In the genomic region with DNA sequence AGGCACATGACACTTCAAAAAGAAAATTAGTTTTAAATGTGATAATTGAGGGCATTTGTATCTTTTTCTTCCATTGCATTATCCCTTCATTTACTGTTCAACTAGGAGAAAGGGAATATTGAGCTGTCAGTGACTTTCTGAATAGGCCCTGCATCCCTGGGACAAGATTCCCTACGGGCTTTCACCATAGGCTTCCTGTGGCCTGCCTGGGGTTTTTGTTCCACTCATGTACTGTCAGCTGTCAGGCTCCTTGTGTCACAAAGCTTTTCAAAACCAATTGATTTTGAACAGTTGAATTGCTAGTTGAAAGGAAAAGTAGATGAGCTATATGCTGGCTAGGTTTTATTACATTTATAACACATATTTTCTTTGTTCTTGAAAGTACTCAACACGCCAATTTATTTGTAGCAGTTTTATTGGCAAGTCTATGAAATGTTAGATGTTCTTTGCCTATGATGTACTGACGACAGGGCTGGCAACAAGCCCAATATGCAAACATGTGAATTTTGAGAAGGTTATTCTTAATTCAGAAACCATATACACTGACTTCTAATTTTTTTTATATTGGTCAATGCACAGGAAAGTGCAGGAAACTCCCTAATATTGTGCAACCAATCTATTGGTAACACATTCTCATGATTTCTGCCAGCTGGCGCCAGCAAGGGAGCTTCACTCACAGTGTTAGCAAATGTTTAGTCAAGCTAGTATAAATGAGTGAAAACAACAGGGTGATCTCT, we compare ENCODE assay signal across 8 mouse cellular contexts. TPM values are rescaled to one million over a fixed set of nuclear protein-coding genes. Genes with fewer than 3 reads are reported as not detected.
DNase-seq lines count a peak whose midpoint lies in the region; ATAC-seq lines count a peak whose summit lies in the region.
"Had no signal": no experiment of that assay in that cellular context is flagged by ENCODE, and none has a peak within 500 bp of the region (broad histone marks: within the 10 kb centered on the region; RNA-seq: fewer than 3 reads in every experiment).

No protein-coding gene starts in this region.

- ATAC-seq in intestine, embryonic 15.5 days, result 0 out of 2 replicates have a peak, but pooled peaks have one; percentile 28
- no peak for ATAC-seq in intestine, embryonic 16.5 days

- no peak overlapping the region for H3K9ac ChIP-seq in intestine, embryonic 15.5 days
- no peak overlapping the region for H3K9ac ChIP-seq in intestine, embryonic 16.5 days (ENCODE audit: low read depth, low read length)

- H3K9me3 ChIP-seq in intestine, embryonic 15.5 days, result no peaks in the 10 kb centered on the region
- H3K9me3 ChIP-seq in intestine, embryonic 16.5 days (ENCODE audit: control insufficient read depth, low read length), result no peaks in the 10 kb centered on the region

- no peaks in the 10 kb centered on the region for H3K27me3 ChIP-seq in intestine, embryonic 15.5 days (replicated peaks)
- H3K27me3 ChIP-seq in intestine, embryonic 16.5 days (replicated peaks; ENCODE audit: control insufficient read depth, insufficient read depth, low read length), result no peaks in the 10 kb centered on the region

- no peak overlapping the region for H3K27ac ChIP-seq in intestine, embryonic 15.5 days
- H3K27ac ChIP-seq in intestine, embryonic 16.5 days (ENCODE audit: low read length), result no peak overlapping the region

- no peak overlapping the region for H3K4me3 ChIP-seq in intestine, embryonic 15.5 days (replicated peaks)
- no peak overlapping the region for H3K4me3 ChIP-seq in intestine, embryonic 16.5 days (ENCODE audit: low read length)

- WGBS in intestine, embryonic 15.5 days, result 61% methylated on average over 4 of the region's 4 CpGs
- 62% methylated on average over 4 of the region's 4 CpGs for WGBS in intestine, embryonic 16.5 days

- H3K36me3 ChIP-seq in intestine, embryonic 15.5 days, result no peaks in the 10 kb centered on the region
- no peaks in the 10 kb centered on the region for H3K36me3 ChIP-seq in intestine, embryonic 16.5 days (ENCODE audit: control insufficient read depth, insufficient read depth, low read length)

- H3K4me1 ChIP-seq in intestine, embryonic 15.5 days (replicated peaks), result no peaks in the 10 kb centered on the region
- no peaks in the 10 kb centered on the region; the same call in 1 of the 2 replicates for H3K4me1 ChIP-seq in intestine, embryonic 16.5 days (ENCODE audit: control insufficient read depth, insufficient read depth, low read length)

- H3K4me2 ChIP-seq in intestine, embryonic 15.5 days (replicated peaks), result no peak overlapping the region
- no peak overlapping the region for H3K4me2 ChIP-seq in intestine, embryonic 16.5 days (ENCODE audit: low read depth, low read length)

- DNase-seq in urinary bladder, postnatal 36 days (ENCODE audit: low spot score in 2 of 2), result peak; percentile 1 to 49
- no peak for DNase-seq in urinary bladder, adult 2 months (ENCODE audit: low spot score)
- DNase-seq in kidney, postnatal 10 days, result peak; percentile 45
- no peak for DNase-seq in yolk sac, embryonic 10.5 days (ENCODE audit: low spot score)
- DNase-seq in thymus, postnatal 36 days, result no peak
- DNase-seq: cerebellum, adult 18-20 months had no signal

RNA-seq across cellular contexts. Expression of gene Arsj, which starts 37.4 kb away (rescaled TPM):
- polyA plus RNA-seq in intestine, embryonic 15.5 days (2015; fragmentation: Nextera tagmentation; extraction: Ambion mirVana), result 1.7 and 1.8 TPM in 2 replicates
- polyA plus RNA-seq in intestine, embryonic 16.5 days (2015; fragmentation: Nextera tagmentation; extraction: Ambion mirVana), result 1.6 and 1.7 TPM in 2 replicates
- 4.0 and 4.1 TPM in 2 replicates for polyA plus RNA-seq in urinary bladder, adult 2 months (2012; rRNA removed)

Comparison
In these comparisons a context has a peak if more than half of its experiments do, and no peak if none do; other contexts are left out.
1. DNase-seq: peak in urinary bladder, postnatal 36 days (2 of 2) and kidney, postnatal 10 days (single experiment); none in urinary bladder, adult 2 months (single experiment), yolk sac, embryonic 10.5 days (single experiment) and thymus, postnatal 36 days (0 of 2).